Mouse (Mus musculus): ENCODE measurements around the gene Sbk1. TPM values are rescaled to one million over a fixed set of nuclear protein-coding genes. Genes with fewer than 3 reads are reported as not detected.

The Sbk1 gene
- polyA plus RNA-seq, 1 experiment from 2014 or later = 40.1 TPM

- Histone ChIP-seq H3K27ac (replicated peaks) (no peak overlapping the region), H3K4me3 (replicated peaks) (no peak overlapping the region), H3K9ac (no peak overlapping the region), H3K4me1 (peaks cover 18% of the 10 kb centered on the region), H3K9me3 (replicated peaks) (no peaks in the 10 kb centered on the region), H3K27me3 (no peaks in the 10 kb centered on the region), H3K36me3 (no peaks in the 10 kb centered on the region), H3K4me2 (replicated peaks) (no peak overlapping the region; the same call in 1 of the 2 replicates)
- WGBS = 60% methylated on average over 4 of the region's 4 CpGs
- no peak for ATAC-seq (ENCODE audit: insufficient number of reproducible peaks, low FRiP score, low TSS enrichment, low read depth)
Observed at GRCm38 (mm10) chr7:126266372-126266870, 6.0 kb upstream of the Sbk1 start.

- Histone ChIP-seq H3K27me3 (no peaks in the 10 kb centered on the region), H3K4me2 (replicated peaks) (no peak overlapping the region), H3K36me3 (no peaks in the 10 kb centered on the region), H3K4me3 (replicated peaks) (no peak overlapping the region), H3K4me1 (peaks cover 23% of the 10 kb centered on the region), H3K27ac (replicated peaks) (no peak overlapping the region), H3K9me3 (replicated peaks) (no peaks in the 10 kb centered on the region), H3K9ac (no peak overlapping the region)
- ATAC-seq (ENCODE audit: insufficient number of reproducible peaks, low FRiP score, low TSS enrichment, low read depth) = no peak
- 51% methylated on average over 8 of the region's 8 CpGs for WGBS
Observed at GRCm38 (mm10) chr7:126267606-126268005, 4.8 kb upstream of the Sbk1 start.

- Histone ChIP-seq H3K4me3 (replicated peaks) (peak overlapping the region; percentile 90), H3K36me3 (0 out of 2 replicates have a peak, but pooled peaks cover 10% of the 10 kb centered on the region), H3K27me3 (no peaks in the 10 kb centered on the region), H3K9ac (peak overlapping the region; percentile 93), H3K9me3 (replicated peaks) (no peaks in the 10 kb centered on the region), H3K27ac (replicated peaks) (peak overlapping the region; percentile 88), H3K4me1 (peaks cover 47% of the 10 kb centered on the region), H3K4me2 (replicated peaks) (peak overlapping the region; percentile 92)
- under 1% methylated on average over 37 of the region's 38 CpGs for WGBS
- ATAC-seq (ENCODE audit: insufficient number of reproducible peaks, low FRiP score, low TSS enrichment, low read depth) = no peak
Observed at GRCm38 (mm10) chr7:126272770-126273311, 422 bp downstream of the Sbk1 start.

GRCm38 (mm10) chr7:126273351-126274042, 1.1 kb downstream of the Sbk1 start:
- 7% methylated on average over 11 of the region's 11 CpGs for WGBS
- peak overlapping the region; percentile 88; the same call in 1 of the 2 replicates for H3K27ac ChIP-seq (replicated peaks)
- H3K4me2 ChIP-seq (replicated peaks) = peak overlapping the region; percentile 92
- H3K27me3 ChIP-seq = no peaks in the 10 kb centered on the region
- H3K9ac ChIP-seq = peak overlapping the region; percentile 93
- no peaks in the 10 kb centered on the region for H3K9me3 ChIP-seq (replicated peaks)
- ATAC-seq (ENCODE audit: insufficient number of reproducible peaks, low FRiP score, low TSS enrichment, low read depth) = no peak
- peaks cover 47% of the 10 kb centered on the region for H3K4me1 ChIP-seq
- H3K36me3 ChIP-seq = peaks cover 10% of the 10 kb centered on the region; the same call in 1 of the 2 replicates
- H3K4me3 ChIP-seq (replicated peaks) = peak overlapping the region; percentile 90

- H3K9me3 ChIP-seq (replicated peaks) = no peaks in the 10 kb centered on the region
- H3K4me1 ChIP-seq = peaks cover 47% of the 10 kb centered on the region
Observed at GRCm38 (mm10) chr7:126274137-126274536, 1.7 kb downstream of the Sbk1 start.

GRCm38 (mm10) chr7:126274626-126275025, 2.2 kb downstream of the Sbk1 start:
- no peaks in the 10 kb centered on the region for H3K9me3 ChIP-seq (replicated peaks)
- no peaks in the 10 kb centered on the region for H3K27me3 ChIP-seq
- peak overlapping the region; percentile 90 for H3K4me3 ChIP-seq (replicated peaks)
- H3K27ac ChIP-seq (replicated peaks) = no peak overlapping the region
- no peak overlapping the region for H3K9ac ChIP-seq
- H3K4me1 ChIP-seq = peaks cover 47% of the 10 kb centered on the region
- WGBS = 9% methylated on average over 4 of the region's 4 CpGs
- H3K4me2 ChIP-seq (replicated peaks) = peak overlapping the region; percentile 92
- no peak for ATAC-seq (ENCODE audit: insufficient number of reproducible peaks, low FRiP score, low TSS enrichment, low read depth)
- H3K36me3 ChIP-seq = peaks cover 10% of the 10 kb centered on the region; the same call in 1 of the 2 replicates

More at GRCm38 (mm10) chr7:126274137-126274536, 1.7 kb downstream of the Sbk1 start:
- H3K27ac ChIP-seq (replicated peaks) = no peak overlapping the region
- peak overlapping the region; percentile 92 for H3K4me2 ChIP-seq (replicated peaks)
- no peak overlapping the region; the same call in 1 of the 2 replicates for H3K9ac ChIP-seq
- WGBS = 13% methylated on average over 3 of the region's 3 CpGs
- H3K4me3 ChIP-seq (replicated peaks) = peak overlapping the region; percentile 90
- no peaks in the 10 kb centered on the region for H3K27me3 ChIP-seq
- H3K36me3 ChIP-seq = peaks cover 10% of the 10 kb centered on the region; the same call in 1 of the 2 replicates
- no peak for ATAC-seq (ENCODE audit: insufficient number of reproducible peaks, low FRiP score, low TSS enrichment, low read depth)

GRCm38 (mm10) chr7:126275711-126276110, 3.3 kb downstream of the Sbk1 start:
- WGBS = 74% methylated on average over 5 of the region's 5 CpGs
- Histone ChIP-seq H3K27ac (replicated peaks) (no peak overlapping the region), H3K36me3 (peaks cover 10% of the 10 kb centered on the region; the same call in 1 of the 2 replicates), H3K4me1 (peaks cover 47% of the 10 kb centered on the region), H3K4me2 (replicated peaks) (no peak overlapping the region), H3K9me3 (replicated peaks) (no peaks in the 10 kb centered on the region), H3K4me3 (replicated peaks) (no peak overlapping the region), H3K27me3 (no peaks in the 10 kb centered on the region), H3K9ac (no peak overlapping the region)
- no peak for ATAC-seq (ENCODE audit: insufficient number of reproducible peaks, low FRiP score, low TSS enrichment, low read depth)

- 52% methylated on average over 6 of the region's 6 CpGs for WGBS
- no peaks in the 10 kb centered on the region for H3K9me3 ChIP-seq (replicated peaks)
- H3K4me1 ChIP-seq = peaks cover 43% of the 10 kb centered on the region
- H3K36me3 ChIP-seq = peaks cover 10% of the 10 kb centered on the region; the same call in 1 of the 2 replicates
- H3K27me3 ChIP-seq = no peaks in the 10 kb centered on the region
- no peak overlapping the region for H3K4me3 ChIP-seq (replicated peaks)
- no peak for ATAC-seq (ENCODE audit: insufficient number of reproducible peaks, low FRiP score, low TSS enrichment, low read depth)
- no peak overlapping the region for H3K4me2 ChIP-seq (replicated peaks)
- no peak overlapping the region for H3K27ac ChIP-seq (replicated peaks)
- no peak overlapping the region for H3K9ac ChIP-seq
Observed at GRCm38 (mm10) chr7:126276297-126276696, 3.9 kb downstream of the Sbk1 start.

- ATAC-seq (ENCODE audit: insufficient number of reproducible peaks, low FRiP score, low TSS enrichment, low read depth) = no peak
- Histone ChIP-seq H3K9me3 (replicated peaks) (no peaks in the 10 kb centered on the region), H3K4me1 (peaks cover 42% of the 10 kb centered on the region), H3K4me3 (replicated peaks) (no peak overlapping the region), H3K27me3 (no peaks in the 10 kb centered on the region), H3K9ac (no peak overlapping the region), H3K36me3 (peaks cover 15% of the 10 kb centered on the region; the same call in 1 of the 2 replicates), H3K4me2 (replicated peaks) (no peak overlapping the region), H3K27ac (replicated peaks) (no peak overlapping the region)
- 64% methylated on average over 22 of the region's 22 CpGs for WGBS
Observed at GRCm38 (mm10) chr7:126277536-126278295, 5.3 kb downstream of the Sbk1 start.

GRCm38 (mm10) chr7:126278799-126279198, 6.4 kb downstream of the Sbk1 start:
- Histone ChIP-seq H3K9ac (no peak overlapping the region), H3K4me1 (peaks cover 35% of the 10 kb centered on the region), H3K4me2 (replicated peaks) (no peak overlapping the region), H3K4me3 (replicated peaks) (no peak overlapping the region), H3K9me3 (replicated peaks) (no peaks in the 10 kb centered on the region), H3K27me3 (no peaks in the 10 kb centered on the region), H3K27ac (replicated peaks) (no peak overlapping the region), H3K36me3 (peaks cover 22% of the 10 kb centered on the region; the same call in 1 of the 2 replicates)
- 86% methylated on average over 5 of the region's 5 CpGs for WGBS
- no peak for ATAC-seq (ENCODE audit: insufficient number of reproducible peaks, low FRiP score, low TSS enrichment, low read depth)
